37 mouse cellular contexts compared by ENCODE assay signal in genomic region chr7:99193926-99194325, GRCm38 (mm10). TPM values are rescaled to one million over a fixed set of nuclear protein-coding genes. Genes with fewer than 3 reads are reported as not detected.
"Had no signal": no experiment of that assay in that cellular context is flagged by ENCODE, and none has a peak within 500 bp of the region (broad histone marks: within the 10 kb centered on the region; RNA-seq: fewer than 3 reads in every experiment).

No protein-coding gene starts in this region.

- H3K4me3 ChIP-seq: left cerebral cortex, adult 2 months; limb, embryonic 10.5 days; limb, embryonic 12.5 days; limb, embryonic 13.5 days; limb, embryonic 15.5 days; liver, embryonic 13.5 days; liver, embryonic 15.5 days; lung, embryonic 15.5 days; megakaryocyte, embryonic 14.5 days; midbrain, embryonic 10.5 days; midbrain, embryonic 12.5 days; midbrain, embryonic 13.5 days; midbrain, embryonic 15.5 days; myocyte; neural tube, embryonic 12.5 days; neural tube, embryonic 13.5 days had no signal

- H3K27ac ChIP-seq: left cerebral cortex, adult 2 months; limb, embryonic 10.5 days; limb, embryonic 12.5 days; limb, embryonic 13.5 days; limb, embryonic 15.5 days; liver, embryonic 13.5 days; liver, embryonic 14.5 days; liver, embryonic 15.5 days; lung, embryonic 15.5 days; macrophage; midbrain, embryonic 10.5 days; midbrain, embryonic 12.5 days; midbrain, embryonic 13.5 days; midbrain, embryonic 15.5 days; neural tube, embryonic 12.5 days; neural tube, embryonic 13.5 days had no signal

- ATAC-seq: lung, postnatal 0 days; midbrain, embryonic 13.5 days; midbrain, embryonic 15.5 days; midbrain, embryonic 16.5 days had no signal

- H3K36me3 ChIP-seq: limb, embryonic 10.5 days; limb, embryonic 12.5 days; limb, embryonic 13.5 days; limb, embryonic 15.5 days; liver, embryonic 13.5 days; liver, embryonic 15.5 days; lung, embryonic 15.5 days; midbrain, embryonic 10.5 days; midbrain, embryonic 12.5 days; midbrain, embryonic 13.5 days; midbrain, embryonic 15.5 days; neural tube, embryonic 12.5 days; neural tube, embryonic 13.5 days had no signal

- H3K9me3 ChIP-seq: limb, embryonic 10.5 days; limb, embryonic 12.5 days; limb, embryonic 13.5 days; limb, embryonic 15.5 days; liver, embryonic 13.5 days; liver, embryonic 15.5 days; lung, embryonic 15.5 days; midbrain, embryonic 10.5 days; midbrain, embryonic 12.5 days; midbrain, embryonic 13.5 days; midbrain, embryonic 15.5 days; neural tube, embryonic 12.5 days; neural tube, embryonic 13.5 days had no signal

- H3K9ac ChIP-seq: limb, embryonic 12.5 days; limb, embryonic 13.5 days; limb, embryonic 15.5 days; liver, embryonic 13.5 days; liver, embryonic 14.5 days; liver, embryonic 15.5 days; lung, embryonic 14.5 days; lung, embryonic 15.5 days; midbrain, embryonic 12.5 days; midbrain, embryonic 13.5 days; midbrain, embryonic 15.5 days; neural tube, embryonic 12.5 days; neural tube, embryonic 13.5 days had no signal

- H3K27me3 ChIP-seq: limb, embryonic 12.5 days; limb, embryonic 13.5 days; limb, embryonic 15.5 days; liver, embryonic 13.5 days; liver, embryonic 15.5 days; lung, embryonic 15.5 days; midbrain, embryonic 12.5 days; midbrain, embryonic 13.5 days; midbrain, embryonic 15.5 days; neural tube, embryonic 12.5 days; neural tube, embryonic 13.5 days had no signal

- DNase-seq: left cerebral cortex, postnatal 4 days; liver, embryonic 13.5 days; lung, adult 18-20 months; lung, adult 2 months; lung, embryonic 14.5 days; lung, postnatal 10 days; lung, postnatal 14 days; lung, postnatal 36 days; lung, postnatal 4 days; midbrain, embryonic 14.5 days had no signal

- H3K4me2 ChIP-seq: limb, embryonic 12.5 days; limb, embryonic 13.5 days; limb, embryonic 15.5 days; liver, embryonic 11.5 days; liver, embryonic 13.5 days; liver, embryonic 15.5 days; lung, embryonic 14.5 days; lung, embryonic 15.5 days; midbrain, embryonic 12.5 days; midbrain, embryonic 13.5 days; midbrain, embryonic 15.5 days; neural tube, embryonic 12.5 days; neural tube, embryonic 13.5 days had no signal

- H3K4me1 ChIP-seq: limb, embryonic 10.5 days; limb, embryonic 12.5 days; limb, embryonic 13.5 days; limb, embryonic 15.5 days; lung, embryonic 15.5 days; megakaryocyte, embryonic 14.5 days; midbrain, embryonic 12.5 days; midbrain, embryonic 13.5 days; midbrain, embryonic 15.5 days; neural tube, embryonic 12.5 days; neural tube, embryonic 13.5 days had no signal

RNA-seq across cellular contexts. Expression of gene Dgat2, which starts 11.4 kb away (rescaled TPM):
- total RNA-seq: megakaryocyte-erythroid progenitor cell, adult 5-6 weeks had no signal

RNA-seq across cellular contexts. Expression of gene Mogat2, which starts 44.5 kb away (rescaled TPM):
- total RNA-seq: left cerebral cortex, adult 18-20 months; left cerebral cortex, adult 2 months; left cerebral cortex, adult 8-10 months; left cerebral cortex, postnatal 14 days; left cerebral cortex, postnatal 25 days; left cerebral cortex, postnatal 36 days; megakaryocyte-erythroid progenitor cell, adult 5-6 weeks; monocyte, adult 5-6 weeks had no signal
